Mouse (Mus musculus) forebrain, embryonic 15.5 days (tissue): ENCODE results near the gene Krr1. TPM values are rescaled to one million over a fixed set of nuclear protein-coding genes. Genes with fewer than 3 reads are reported as not detected.

Experiments
- ATAC-seq: fragments of 200-750 bp; cut with Nextera tagmentation; replicated peaks from 2 replicates; pipeline ENCODE4 v1.8.0; 2017; ENCODE audit warnings: mild to moderate bottlenecking, moderate TSS enrichment, moderate library complexity
- H3K27ac ChIP-seq: fragments of 300-500 bp; sonication (generic); replicated peaks from 2 replicates; pipeline ENCODE4 v1.5.1; 2015; ENCODE audit warnings: mild to moderate bottlenecking, inconsistent platforms
- H3K27me3 ChIP-seq: fragments of 300-500 bp; sonication (generic); 2 replicates; pipeline ENCODE4 v1.6.1; 2015; ENCODE audit warnings: inconsistent platforms
- H3K36me3 ChIP-seq: fragments of 300-500 bp; sonication (generic); 2 replicates; pipeline ENCODE4 v1.6.1; 2015; ENCODE audit warnings: mild to moderate bottlenecking, inconsistent platforms
- H3K4me1 ChIP-seq: fragments of 300-500 bp; sonication (generic); 2 replicates; pipeline ENCODE4 v1.6.1; 2015; ENCODE audit warnings: inconsistent platforms
- H3K4me2 ChIP-seq: fragments of 300-500 bp; sonication (generic); replicated peaks from 2 replicates; pipeline ENCODE4 v1.6.1; 2015; ENCODE audit warnings: mild to moderate bottlenecking, inconsistent platforms
- H3K4me3 ChIP-seq: fragments of 300-500 bp; sonication (generic); 2 replicates; pipeline ENCODE4 v1.5.1; 2015; ENCODE audit warnings: mild to moderate bottlenecking, inconsistent platforms
- H3K9ac ChIP-seq: fragments of 300-500 bp; sonication (generic); replicated peaks from 2 replicates; pipeline ENCODE4 v1.6.1; 2015; ENCODE audit warnings: mild to moderate bottlenecking, inconsistent platforms
- H3K9me3 ChIP-seq: fragments of 300-500 bp; sonication (generic); 2 replicates; pipeline ENCODE4 v1.6.1; 2016; ENCODE audit warnings: inconsistent platforms
- WGBS: fragments of 180-500 bp; shearing (Covaris S2); methylation state at CpG from one replicate; pipeline ENCODE4 v1.1.7; 2015; ENCODE audit warnings: mixed read lengths; 5-methylcytosine and 5-hydroxymethylcytosine counted together
- polyA plus RNA-seq: library from polyadenylated mRNA; unstranded; fragments of >200 nt; fragmentation: Nextera tagmentation; extraction: Ambion mirVana; gene quantifications from 2 replicates; pipeline ENCODE4 v1.2.1, GENCODE M21; 2015

Krr1 gene
- polyA plus RNA-seq = 47.8 and 51.1 TPM in 2 replicates

DNA sequence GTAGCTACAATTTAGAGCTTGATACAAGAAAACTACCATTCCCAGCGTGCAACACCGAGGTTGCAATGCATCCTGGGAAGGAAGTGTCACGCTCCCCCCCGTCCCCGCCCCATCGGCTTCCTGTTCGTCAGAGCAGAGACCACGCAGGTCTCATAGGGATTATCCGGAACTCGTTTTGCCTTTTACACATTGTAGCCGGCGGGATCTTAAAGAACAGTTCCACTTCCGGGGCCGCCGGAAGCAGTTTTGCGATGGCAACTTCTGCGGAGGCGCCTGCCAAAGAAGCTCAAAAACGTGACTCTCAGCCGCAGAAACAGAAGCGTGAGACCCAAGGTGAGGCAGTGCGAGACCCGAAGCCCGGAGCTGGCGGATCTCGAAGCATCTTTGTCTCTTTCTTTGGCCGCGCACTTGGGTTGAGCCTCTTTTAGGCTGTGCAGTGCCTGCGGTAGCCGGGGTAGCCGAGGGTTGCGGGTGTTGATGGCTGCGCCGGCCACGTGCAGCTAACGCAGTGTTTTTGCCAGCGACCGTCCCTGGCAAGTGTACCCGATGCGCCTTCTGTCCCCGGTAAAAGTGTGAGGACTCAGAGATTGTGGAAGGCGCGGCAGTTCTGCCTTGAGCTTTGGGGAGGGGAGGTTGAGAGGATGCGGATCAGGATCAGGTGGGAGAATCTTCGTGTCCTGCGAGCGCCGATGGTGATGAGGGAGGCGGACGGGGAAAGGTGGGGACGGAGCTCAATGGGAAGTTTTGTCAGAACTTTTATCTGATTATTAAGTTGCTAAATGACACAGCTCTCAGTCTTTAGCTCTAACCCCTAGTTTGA, at the start of gene Krr1:
TSS of gene Krr1 (plus strand) at position 123 of the 820 bp plus-strand sequence.
- H3K4me3 ChIP-seq = peak within 1 kb of the TSS; percentile 96
- H3K9ac ChIP-seq = peak within 1 kb of the TSS; percentile 83
- peaks cover 8% of the 10 kb centered on the region for H3K4me1 ChIP-seq
- peaks cover 3% of the 10 kb centered on the region; the same call in 1 of the 2 replicates for H3K27me3 ChIP-seq
- ATAC-seq = peak; percentile 98
- H3K27ac ChIP-seq = peak within 1 kb of the TSS; percentile 80
- under 1% methylated on average over 51 of the region's 51 CpGs for WGBS
- peak within 1 kb of the TSS; percentile 57 for H3K4me2 ChIP-seq
- H3K9me3 ChIP-seq = no peaks in the 10 kb centered on the region
- peaks cover 6% of the 10 kb centered on the region; the same call in 1 of the 2 replicates for H3K36me3 ChIP-seq

DNA sequence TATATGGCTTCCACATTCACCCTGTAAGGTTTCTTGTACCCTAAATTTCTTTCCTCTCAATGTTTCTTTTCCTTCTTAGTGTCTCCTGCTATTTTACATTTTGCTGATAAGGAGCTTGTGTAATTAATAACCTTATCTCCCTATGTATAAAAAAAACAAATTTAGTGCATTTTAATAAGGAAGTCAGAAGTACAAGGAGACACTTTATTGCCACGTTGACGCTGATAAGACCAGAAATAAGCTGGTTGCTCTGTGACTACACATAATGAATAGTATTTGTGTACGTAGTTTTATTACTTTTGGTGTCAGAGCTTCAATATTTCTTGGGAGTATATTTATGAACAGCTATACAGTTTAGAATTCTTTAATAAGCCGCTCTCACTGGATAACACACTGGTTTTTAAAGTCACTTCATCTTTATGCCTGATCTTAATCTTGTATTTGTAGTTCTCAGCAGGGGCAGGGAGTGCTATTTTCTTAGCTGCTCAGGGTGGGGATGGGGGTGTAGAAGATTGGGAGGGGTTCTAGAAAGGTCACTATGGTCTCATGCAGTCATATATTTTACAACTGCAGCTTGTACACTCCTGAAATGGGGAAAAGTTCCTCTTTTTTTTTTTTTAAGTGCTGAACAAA, 48.8 kb upstream of the Krr1 start:
- no peak overlapping the region for H3K9ac ChIP-seq
- no peaks in the 10 kb centered on the region for H3K36me3 ChIP-seq
- 0 out of 2 replicates have a peak, but pooled peaks cover 4% of the 10 kb centered on the region for H3K27me3 ChIP-seq
- no peaks in the 10 kb centered on the region for H3K9me3 ChIP-seq
- no peak overlapping the region for H3K4me3 ChIP-seq
- no peak overlapping the region for H3K27ac ChIP-seq
- ATAC-seq = no peak
- WGBS = 77% methylated on average over 4 of the region's 4 CpGs
- peaks cover 7% of the 10 kb centered on the region; the same call in 1 of the 2 replicates for H3K4me1 ChIP-seq
- no peak overlapping the region for H3K4me2 ChIP-seq

DNA sequence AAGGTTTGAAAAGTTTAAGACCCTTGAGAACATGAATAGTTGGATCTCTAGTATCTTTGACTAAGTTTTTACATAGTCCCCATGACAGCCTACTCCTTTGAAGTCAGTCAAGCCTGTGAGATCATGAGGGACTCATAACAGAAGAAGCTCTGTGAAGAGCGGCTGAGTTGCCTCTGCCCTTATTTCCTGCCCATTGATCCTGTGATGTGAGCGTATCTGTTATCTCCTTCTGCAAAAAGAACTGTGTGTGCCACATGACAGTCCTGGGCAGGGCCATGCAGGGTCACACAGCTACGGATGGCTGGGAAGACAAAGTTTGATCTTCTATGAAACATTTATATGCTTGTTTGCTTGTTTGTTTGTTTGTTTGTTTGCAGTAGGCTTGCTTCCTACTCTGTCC, 48.3 kb upstream of the Krr1 start:
- H3K9ac ChIP-seq = no peak overlapping the region
- no peaks in the 10 kb centered on the region for H3K36me3 ChIP-seq
- peaks cover 11% of the 10 kb centered on the region for H3K4me1 ChIP-seq
- no peak overlapping the region for H3K4me2 ChIP-seq
- no peaks in the 10 kb centered on the region for H3K9me3 ChIP-seq
- H3K27me3 ChIP-seq = 0 out of 2 replicates have a peak, but pooled peaks cover 4% of the 10 kb centered on the region
- H3K27ac ChIP-seq = no peak overlapping the region
- WGBS = 53% methylated on average over 3 of the region's 3 CpGs
- H3K4me3 ChIP-seq = no peak overlapping the region
- no peak for ATAC-seq

DNA sequence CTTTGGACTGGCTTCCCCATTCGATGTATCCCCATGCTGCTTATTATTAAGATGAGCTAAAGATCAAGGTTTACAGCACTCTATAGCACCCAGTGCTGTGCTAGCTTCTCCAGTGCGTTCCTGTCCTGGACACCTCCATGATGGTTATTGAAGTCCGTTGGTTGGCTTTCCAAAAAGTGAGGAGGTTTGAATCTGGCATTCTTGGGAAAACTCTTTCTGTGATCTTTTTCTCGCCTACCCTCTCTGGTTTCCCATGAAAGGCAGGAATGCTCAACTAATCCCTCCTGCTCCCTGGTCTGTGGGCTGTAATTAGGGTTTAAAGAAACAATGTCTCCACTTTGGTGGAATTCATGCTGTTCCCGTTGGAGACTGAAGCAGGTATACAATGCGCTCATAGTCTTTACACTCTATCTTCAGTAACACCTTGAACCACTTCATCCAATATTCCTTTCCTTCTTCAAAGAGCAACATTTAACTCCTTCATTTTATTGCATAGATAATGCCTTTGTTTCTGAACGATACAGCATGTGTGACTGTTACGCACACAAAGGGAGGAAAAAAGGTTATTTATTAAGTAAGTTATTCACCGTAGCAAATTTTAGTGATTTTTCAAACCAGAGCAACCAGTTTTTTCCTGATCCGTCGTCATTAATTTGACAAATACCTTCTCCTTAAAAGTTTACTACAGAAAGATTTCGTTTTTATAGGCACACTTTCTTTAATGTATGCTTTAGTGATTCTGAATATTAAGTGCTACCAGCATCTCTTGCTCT, 47.6 kb upstream of the Krr1 start:
- Histone ChIP-seq H3K36me3 (no peaks in the 10 kb centered on the region), H3K4me3 (peak overlapping the region; percentile 28), H3K4me1 (peaks cover 11% of the 10 kb centered on the region), H3K27ac (peak overlapping the region; percentile 49), H3K27me3 (0 out of 2 replicates have a peak, but pooled peaks cover 4% of the 10 kb centered on the region), H3K9ac (peak overlapping the region; percentile 24), H3K9me3 (no peaks in the 10 kb centered on the region), H3K4me2 (peak overlapping the region; percentile 48)
- 10% methylated on average over 12 of the region's 12 CpGs for WGBS
- ATAC-seq = peak; percentile 61

DNA sequence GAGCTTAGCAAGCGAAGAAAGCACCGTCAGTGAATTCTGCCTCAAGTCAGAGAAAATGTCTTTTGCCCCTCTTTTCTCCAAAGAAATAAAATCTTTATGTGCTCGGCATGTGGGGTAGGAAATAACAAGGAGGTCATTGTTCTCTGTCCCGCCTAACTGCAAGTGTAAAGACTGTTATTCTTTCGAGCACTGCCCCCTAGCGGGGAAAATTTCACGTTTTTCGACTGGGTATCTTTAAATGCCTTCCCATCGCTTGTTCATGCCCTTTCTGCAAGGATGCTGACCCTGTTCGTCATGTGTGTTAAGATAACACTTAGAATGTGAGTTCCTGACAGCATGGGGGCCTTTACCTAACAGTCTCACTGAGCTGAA, 47.0 kb upstream of the Krr1 start:
- H3K9me3 ChIP-seq = no peaks in the 10 kb centered on the region
- H3K27me3 ChIP-seq = 0 out of 2 replicates have a peak, but pooled peaks cover 4% of the 10 kb centered on the region
- H3K4me2 ChIP-seq = peak overlapping the region; percentile 48
- peak overlapping the region; percentile 24 for H3K9ac ChIP-seq
- peak overlapping the region; percentile 49 for H3K27ac ChIP-seq
- peaks cover 11% of the 10 kb centered on the region for H3K4me1 ChIP-seq
- H3K36me3 ChIP-seq = no peaks in the 10 kb centered on the region
- peak; percentile 92 for ATAC-seq
- WGBS = 2% methylated on average over 10 of the region's 10 CpGs
- H3K4me3 ChIP-seq = peak overlapping the region; percentile 28

DNA sequence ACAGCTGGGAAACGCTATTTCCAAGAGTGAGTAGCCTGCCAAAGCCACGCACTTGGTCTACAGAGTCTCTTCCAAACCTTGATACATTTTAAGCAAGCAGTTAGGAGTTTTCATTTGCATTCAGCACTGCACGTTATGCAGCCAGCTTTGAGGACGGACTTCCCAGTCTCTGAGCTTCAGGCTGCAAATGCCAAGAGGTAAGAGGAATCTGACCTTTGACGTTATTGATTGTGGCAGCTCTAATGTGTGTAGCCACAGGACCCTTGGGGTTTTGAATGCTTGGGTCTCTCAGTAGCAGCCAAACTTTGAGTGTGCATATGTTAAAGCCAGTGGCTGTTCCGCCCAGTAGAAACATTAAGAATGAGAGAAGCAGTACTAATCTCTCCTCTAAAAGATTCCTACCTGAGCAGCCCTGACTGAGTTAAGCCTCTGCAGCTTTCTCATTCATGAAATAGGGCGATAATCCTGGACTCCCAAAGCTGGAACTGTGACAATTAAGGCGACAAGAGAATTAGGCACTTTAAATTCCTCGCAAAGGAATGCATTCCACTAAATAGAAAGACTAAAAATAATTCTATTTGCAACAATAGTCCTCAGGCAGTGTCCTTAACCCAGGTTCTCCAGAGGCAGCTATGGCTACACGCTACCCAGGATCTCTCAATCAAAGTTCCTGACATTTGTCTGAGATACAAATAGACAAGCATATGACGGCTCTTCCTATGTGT, 39.7 kb upstream of the Krr1 start:
- H3K4me2 ChIP-seq = no peak overlapping the region

DNA sequence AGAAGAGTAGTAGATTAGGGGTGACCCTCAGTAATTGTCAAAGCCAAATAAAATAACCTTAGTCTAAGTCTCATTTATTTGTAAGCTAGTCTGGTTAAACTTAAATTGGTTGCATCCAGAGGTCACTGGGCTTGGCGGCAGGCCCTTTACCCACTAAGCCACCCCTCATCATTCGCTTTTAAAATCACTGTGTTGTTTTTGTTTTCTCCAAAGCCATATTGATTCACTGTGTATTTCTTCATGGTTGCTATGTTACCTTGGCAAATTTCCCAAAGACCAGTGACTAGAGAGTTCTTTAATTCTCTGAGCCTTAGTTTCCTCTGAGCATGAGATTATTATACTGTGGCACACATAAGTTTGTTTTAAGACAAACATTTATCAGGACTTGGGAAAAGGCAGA, 37.3 kb upstream of the Krr1 start:
- Histone ChIP-seq H3K27ac (no peak overlapping the region), H3K4me3 (no peak overlapping the region), H3K9ac (no peak overlapping the region), H3K4me2 (no peak overlapping the region), H3K9me3 (no peaks in the 10 kb centered on the region), H3K4me1 (peaks cover 19% of the 10 kb centered on the region), H3K27me3 (no peaks in the 10 kb centered on the region), H3K36me3 (no peaks in the 10 kb centered on the region)
- 33% methylated on average over 2 of the region's 2 CpGs for WGBS
- no peak for ATAC-seq

More for the DNA sequence above, 39.7 kb upstream of the Krr1 start:
- H3K36me3 ChIP-seq = no peaks in the 10 kb centered on the region
- H3K27me3 ChIP-seq = no peaks in the 10 kb centered on the region
- ATAC-seq = no peak
- no peak overlapping the region for H3K9ac ChIP-seq
- WGBS = 27% methylated on average over 11 of the region's 11 CpGs
- no peaks in the 10 kb centered on the region for H3K9me3 ChIP-seq
- no peak overlapping the region for H3K27ac ChIP-seq
- peaks cover 23% of the 10 kb centered on the region for H3K4me1 ChIP-seq
- no peak overlapping the region for H3K4me3 ChIP-seq

DNA sequence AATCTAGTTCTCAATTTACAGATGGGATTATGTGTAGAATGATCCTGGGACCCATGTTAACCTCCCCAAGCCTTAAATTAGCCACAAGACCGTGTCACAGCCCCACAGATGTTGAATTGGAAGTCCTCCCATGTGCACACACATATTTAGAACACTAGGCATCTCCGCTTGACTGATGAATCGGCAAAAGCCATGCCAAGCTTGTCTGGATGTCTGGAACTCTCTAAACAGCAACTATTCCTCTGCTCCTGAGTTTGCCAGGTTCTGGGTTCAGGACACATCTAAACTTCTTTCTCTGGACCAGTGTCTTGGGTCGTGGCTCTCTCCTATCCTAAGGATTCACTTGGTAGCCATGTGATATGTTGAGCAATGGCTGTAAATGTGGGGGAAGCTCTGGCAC, 36.4 kb upstream of the Krr1 start:
- H3K4me1 ChIP-seq = peaks cover 19% of the 10 kb centered on the region
- 90% methylated on average over 4 of the region's 4 CpGs for WGBS
- H3K27me3 ChIP-seq = no peaks in the 10 kb centered on the region
- H3K4me3 ChIP-seq = no peak overlapping the region
- ATAC-seq = no peak
- no peak overlapping the region for H3K9ac ChIP-seq
- no peak overlapping the region for H3K4me2 ChIP-seq
- H3K9me3 ChIP-seq = no peaks in the 10 kb centered on the region
- 0 out of 2 replicates have a peak overlapping the region, but pooled peaks have one; percentile 9 for H3K27ac ChIP-seq
- H3K36me3 ChIP-seq = no peaks in the 10 kb centered on the region

DNA sequence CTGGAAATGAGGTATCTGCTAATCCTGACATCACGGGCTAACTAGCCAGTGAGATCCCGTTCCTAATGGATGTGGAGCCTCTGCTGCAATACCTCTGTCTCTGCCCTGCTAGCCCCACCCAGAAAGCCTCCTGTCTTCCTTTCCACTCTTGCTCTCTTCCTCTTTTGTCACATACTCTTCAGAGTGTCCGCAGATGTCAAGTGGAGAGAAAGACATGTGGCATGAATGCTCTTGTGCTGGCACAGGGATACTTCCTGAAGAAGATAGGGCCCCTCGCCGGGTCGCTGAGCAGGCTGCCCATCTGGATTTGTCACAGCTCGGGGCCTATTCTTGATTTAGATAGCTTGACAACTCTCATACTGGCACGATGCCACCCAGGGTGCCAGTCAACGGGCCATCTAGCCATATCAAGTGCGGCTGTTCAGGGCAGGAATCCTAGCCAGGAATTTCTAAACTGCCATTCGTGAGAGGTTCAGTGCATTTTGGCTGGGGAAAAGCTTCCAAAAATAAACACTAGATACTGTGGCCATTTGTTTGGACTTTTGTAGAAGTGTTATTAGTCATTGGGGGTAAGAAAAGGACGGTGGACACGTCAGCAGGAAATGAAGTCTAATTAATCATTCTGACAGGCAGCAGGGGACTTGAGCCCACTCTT, 35.8 kb upstream of the Krr1 start:
- ATAC-seq = peak; percentile 67
- Histone ChIP-seq H3K4me1 (peaks cover 19% of the 10 kb centered on the region), H3K27ac (0 out of 2 replicates have a peak overlapping the region, but pooled peaks have one; percentile 9), H3K9ac (no peak overlapping the region), H3K4me3 (no peak overlapping the region), H3K4me2 (no peak overlapping the region), H3K36me3 (no peaks in the 10 kb centered on the region), H3K9me3 (no peaks in the 10 kb centered on the region), H3K27me3 (no peaks in the 10 kb centered on the region)
- WGBS = 48% methylated on average over 13 of the region's 13 CpGs

DNA sequence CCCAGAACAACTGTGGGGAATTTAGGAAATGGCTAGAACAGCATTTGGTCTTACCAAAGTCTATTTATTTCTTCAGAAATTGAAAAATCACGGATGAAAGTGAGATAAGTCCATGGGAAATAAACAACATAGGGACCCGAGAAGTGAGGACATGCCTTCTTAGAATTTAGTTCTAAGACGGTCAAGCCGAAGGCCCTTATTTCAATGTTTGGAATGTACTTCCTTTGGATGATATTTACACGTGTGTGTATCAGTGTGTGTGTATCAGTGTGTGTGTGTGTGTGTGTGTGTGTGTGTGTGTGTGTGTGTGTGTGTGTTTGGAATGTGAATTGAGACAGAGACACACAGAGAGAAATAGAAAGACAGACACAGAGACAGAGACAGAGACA, 35.3 kb upstream of the Krr1 start:
- Histone ChIP-seq H3K36me3 (no peaks in the 10 kb centered on the region), H3K4me1 (peaks cover 19% of the 10 kb centered on the region), H3K9me3 (no peaks in the 10 kb centered on the region), H3K4me3 (no peak overlapping the region), H3K9ac (no peak overlapping the region), H3K27ac (no peak overlapping the region), H3K4me2 (no peak overlapping the region), H3K27me3 (no peaks in the 10 kb centered on the region)
- ATAC-seq = no peak
- 91% methylated on average over 5 of the region's 5 CpGs for WGBS

DNA sequence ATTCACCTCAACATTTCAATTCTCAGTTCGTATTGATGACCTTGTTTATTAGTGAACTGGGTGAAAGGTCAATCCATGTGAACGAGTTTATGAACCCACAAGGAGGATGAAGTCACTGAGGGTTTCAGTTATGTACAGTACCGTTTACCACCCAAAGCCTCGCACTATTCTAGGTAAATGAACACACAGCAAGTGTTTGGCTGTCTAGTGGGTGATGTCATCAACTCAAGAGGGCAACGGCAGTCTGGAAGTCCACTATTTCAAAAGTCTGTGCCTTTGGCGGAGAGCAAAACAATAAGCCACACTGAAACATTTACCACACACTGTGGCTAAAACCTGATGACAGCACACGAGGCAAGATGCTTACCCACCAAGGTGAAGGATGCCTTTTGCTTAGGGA, 29.4 kb upstream of the Krr1 start:
- no peak for ATAC-seq
- Histone ChIP-seq H3K4me3 (no peak overlapping the region), H3K9me3 (no peaks in the 10 kb centered on the region), H3K27ac (no peak overlapping the region), H3K36me3 (no peaks in the 10 kb centered on the region), H3K27me3 (no peaks in the 10 kb centered on the region), H3K4me1 (no peaks in the 10 kb centered on the region), H3K4me2 (no peak overlapping the region), H3K9ac (no peak overlapping the region)
- 81% methylated on average over 7 of the region's 7 CpGs for WGBS
